Mouse (Mus musculus) bone marrow macrophage, adult 2 months (primary cell): ENCODE results near the gene Hnrnpa3.
"Not testable (repeated sequence)": the region's sequence is repeated elsewhere in the genome, so short reads cannot be mapped to it uniquely, and the experiment has no call there.

Experiments
- CTCF ChIP-seq: IDR thresholded peaks from 2 replicates; pipeline ENCODE4 v1.5.1; 2012; ENCODE audit warnings: low read depth, mild to moderate bottlenecking, low read length, moderate library complexity
- POLR2A ChIP-seq: IDR thresholded peaks from 2 replicates; pipeline ENCODE4 v1.6.1; 2012; ENCODE audit warnings: mild to moderate bottlenecking, low read depth, low read length, borderline replicate concordance

- TF ChIP-seq CTCF, POLR2A: not testable (repeated sequence)
Observed at GRCm38 (mm10) chr2:75637055-75637304, 22.1 kb upstream of the Hnrnpa3 start.
